Mouse (Mus musculus): ENCODE data around the gene Dlg3. TPM values are rescaled to one million over a fixed set of nuclear protein-coding genes. Genes with fewer than 3 reads are reported as not detected.

Dlg3 gene
- 102 TPM in 2 replicates for polyA plus RNA-seq (2012; rRNA removed)

GRCm38 (mm10) chrX:100767181-100767884 is at the start of gene Dlg3:
TSS of gene Dlg3 (plus strand) at chrX:100767722.
- peak; percentile 59 to 81 for DNase-seq (ENCODE audit: extremely low spot score in 1 of 2, low spot score in 1 of 2)

- DNase-seq (ENCODE audit: extremely low spot score in 1 of 2, low spot score in 1 of 2): no peak
Observed at GRCm38 (mm10) chrX:100728947-100729346, 38.6 kb upstream of the Dlg3 start.

GRCm38 (mm10) chrX:100729665-100730188 is 37.8 kb upstream of the Dlg3 start, which contains the start of gene Gdpd2:
TSS of gene Gdpd2 (plus strand) at chrX:100729873.
- peak in 1 of 2 experiments; percentile 29 for DNase-seq (ENCODE audit: extremely low spot score in 1 of 2, low spot score in 1 of 2)

GRCm38 (mm10) chrX:100730266-100730665 is 37.3 kb upstream of the Dlg3 start:
- no peak for DNase-seq (ENCODE audit: extremely low spot score in 1 of 2, low spot score in 1 of 2)

GRCm38 (mm10) chrX:100734359-100734758 is 33.2 kb upstream of the Dlg3 start:
- DNase-seq (ENCODE audit: extremely low spot score in 1 of 2, low spot score in 1 of 2): no peak

GRCm38 (mm10) chrX:100738918-100739317 is 28.6 kb upstream of the Dlg3 start:
- peak; percentile 22 to 77 for DNase-seq (ENCODE audit: extremely low spot score in 1 of 2, low spot score in 1 of 2)

GRCm38 (mm10) chrX:100739443-100739842 is 28.1 kb upstream of the Dlg3 start:
- no peak for DNase-seq (ENCODE audit: extremely low spot score in 1 of 2, low spot score in 1 of 2)

GRCm38 (mm10) chrX:100740785-100741184 is 26.7 kb upstream of the Dlg3 start:
- no peak for DNase-seq (ENCODE audit: extremely low spot score in 1 of 2, low spot score in 1 of 2)

GRCm38 (mm10) chrX:100741940-100742339 is 25.6 kb upstream of the Dlg3 start:
- DNase-seq (ENCODE audit: extremely low spot score in 1 of 2, low spot score in 1 of 2): peak; percentile 38 to 86

GRCm38 (mm10) chrX:100765855-100766254 is 1.7 kb upstream of the Dlg3 start:
- no peak for DNase-seq (ENCODE audit: extremely low spot score in 1 of 2, low spot score in 1 of 2)

GRCm38 (mm10) chrX:100767885-100768626 is 534 bp downstream of the Dlg3 start:
- DNase-seq (ENCODE audit: extremely low spot score in 1 of 2, low spot score in 1 of 2): no peak

- DNase-seq (ENCODE audit: extremely low spot score in 1 of 2, low spot score in 1 of 2): no peak
Observed at GRCm38 (mm10) chrX:100769281-100769680, 1.8 kb downstream of the Dlg3 start.

GRCm38 (mm10) chrX:100774341-100774811 is 6.9 kb downstream of the Dlg3 start:
- DNase-seq (ENCODE audit: extremely low spot score in 1 of 2, low spot score in 1 of 2): peak in 1 of 2 experiments; percentile 54

- DNase-seq (ENCODE audit: extremely low spot score in 1 of 2, low spot score in 1 of 2): no peak
Observed at GRCm38 (mm10) chrX:100775405-100775804, 7.9 kb downstream of the Dlg3 start.

- DNase-seq (ENCODE audit: extremely low spot score in 1 of 2, low spot score in 1 of 2): peak in 1 of 2 experiments; percentile 76
Observed at GRCm38 (mm10) chrX:100776494-100776893, 9.0 kb downstream of the Dlg3 start.

GRCm38 (mm10) chrX:100776985-100777654 is 9.6 kb downstream of the Dlg3 start:
- DNase-seq (ENCODE audit: extremely low spot score in 1 of 2, low spot score in 1 of 2): no peak

- DNase-seq (ENCODE audit: extremely low spot score in 1 of 2, low spot score in 1 of 2): no peak
Observed at GRCm38 (mm10) chrX:100777655-100778234, 10.2 kb downstream of the Dlg3 start.

GRCm38 (mm10) chrX:100778397-100778796 is 10.9 kb downstream of the Dlg3 start:
- no peak for DNase-seq (ENCODE audit: extremely low spot score in 1 of 2, low spot score in 1 of 2)

GRCm38 (mm10) chrX:100789322-100789721 is 21.8 kb downstream of the Dlg3 start:
- no peak for DNase-seq (ENCODE audit: extremely low spot score in 1 of 2, low spot score in 1 of 2)

- DNase-seq (ENCODE audit: extremely low spot score in 1 of 2, low spot score in 1 of 2): no peak
Observed at GRCm38 (mm10) chrX:100796041-100796740, 28.7 kb downstream of the Dlg3 start.

All from frontal cortex, adult 2 months (tissue).